Mouse (Mus musculus) heart, adult 8-10 months (tissue): ENCODE data around the gene Tssk6. TPM values are rescaled to one million over a fixed set of nuclear protein-coding genes. Genes with fewer than 3 reads are reported as not detected.

Source experiments
- DNase-seq: peaks from one replicate; pipeline ENCODE4 v3.0.0; 2022; ENCODE audit warnings: low spot score
- total RNA-seq, 4 experiments: library from RNA; stranded (reverse); gene quantifications; 2 replicates each; pipeline ENCODE4 v1.2.4; 2022

Gene Tssk6
- total RNA-seq = under 1 TPM in 1 of 4 experiments, not detected in 3; 0.19 TPM

DNA sequence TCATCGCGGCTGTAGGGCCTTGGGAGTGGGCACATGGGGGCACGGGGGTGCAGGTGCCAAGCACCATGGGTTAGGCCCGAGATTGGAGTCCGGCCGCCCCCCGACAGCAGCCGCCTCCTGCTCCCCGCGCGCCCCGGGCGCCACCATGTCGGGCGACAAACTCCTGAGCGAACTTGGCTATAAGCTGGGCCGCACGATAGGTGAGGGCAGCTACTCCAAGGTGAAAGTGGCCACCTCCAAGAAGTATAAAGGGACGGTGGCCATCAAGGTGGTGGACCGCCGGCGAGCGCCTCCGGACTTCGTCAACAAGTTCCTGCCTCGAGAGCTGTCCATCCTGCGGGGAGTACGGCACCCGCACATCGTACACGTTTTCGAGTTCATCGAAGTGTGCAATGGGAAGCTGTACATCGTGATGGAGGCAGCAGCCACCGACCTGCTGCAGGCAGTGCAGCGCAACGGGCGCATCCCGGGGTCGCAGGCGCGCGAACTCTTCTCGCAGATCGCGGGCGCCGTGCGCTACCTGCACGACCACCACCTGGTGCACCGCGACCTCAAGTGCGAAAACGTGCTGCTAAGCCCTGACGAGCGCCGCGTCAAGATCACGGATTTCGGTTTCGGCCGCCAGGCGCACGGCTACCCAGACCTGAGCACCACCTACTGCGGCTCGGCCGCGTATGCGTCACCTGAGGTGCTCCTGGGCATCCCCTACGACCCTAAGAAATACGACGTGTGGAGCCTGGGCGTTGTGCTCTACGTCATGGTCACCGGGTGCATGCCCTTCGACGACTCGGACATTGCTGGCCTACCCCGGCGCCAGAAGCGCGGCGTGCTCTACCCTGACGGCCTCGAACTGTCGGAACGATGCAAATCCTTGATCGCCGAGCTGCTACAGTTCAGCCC is at the start of gene Tssk6, which contains the start of the genes Ndufa13 and Yjefn3:
Gene Tssk6, plus strand, starts transcription at position 22 of the 900 bp plus-strand sequence.
Gene Ndufa13, minus strand, starts transcription at position 396 of the 900 bp plus-strand sequence.
Gene Yjefn3, minus strand, starts transcription at position 550 of the 900 bp plus-strand sequence.
- DNase-seq = peak; percentile 28

DNA sequence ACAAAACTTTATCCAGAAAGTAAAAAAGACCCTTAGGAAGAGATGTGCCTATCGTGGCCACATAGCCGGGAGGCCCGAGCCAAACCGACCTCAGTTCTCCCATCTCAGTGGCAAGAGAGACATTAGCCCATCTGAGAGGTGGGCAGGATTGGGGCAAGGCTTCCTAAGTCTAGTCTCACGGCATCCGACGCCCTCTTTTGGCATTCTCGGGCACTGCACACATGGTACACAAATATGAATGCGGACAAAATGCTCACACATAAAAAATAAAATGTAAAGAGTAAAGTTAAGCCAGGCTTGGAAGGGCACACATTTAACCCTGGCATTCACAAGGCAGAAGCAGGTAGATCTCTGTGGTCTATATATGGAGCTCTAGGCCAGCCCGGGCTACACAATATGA is 48.1 kb upstream of the Tssk6 start:
- DNase-seq = no peak

DNA sequence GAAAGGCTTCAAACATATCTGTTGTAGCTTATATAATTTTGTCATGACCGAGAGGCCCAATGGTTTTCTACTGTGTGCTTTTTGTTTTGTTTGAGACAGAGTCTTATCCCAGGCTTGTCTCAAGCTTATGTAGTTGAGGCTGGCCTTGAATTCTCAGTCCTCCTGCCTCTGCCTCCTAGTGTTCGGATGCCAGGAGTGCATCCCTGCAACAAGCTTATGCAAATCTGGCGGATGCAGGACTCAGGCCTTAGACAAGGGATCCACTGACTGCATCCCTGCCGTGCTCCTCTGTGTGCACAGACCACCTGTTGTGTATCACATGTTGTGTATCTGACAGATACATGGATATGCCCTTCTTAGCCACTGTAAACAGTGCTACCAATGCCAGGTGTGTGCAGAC is 41.2 kb upstream of the Tssk6 start:
- DNase-seq = no peak

DNA sequence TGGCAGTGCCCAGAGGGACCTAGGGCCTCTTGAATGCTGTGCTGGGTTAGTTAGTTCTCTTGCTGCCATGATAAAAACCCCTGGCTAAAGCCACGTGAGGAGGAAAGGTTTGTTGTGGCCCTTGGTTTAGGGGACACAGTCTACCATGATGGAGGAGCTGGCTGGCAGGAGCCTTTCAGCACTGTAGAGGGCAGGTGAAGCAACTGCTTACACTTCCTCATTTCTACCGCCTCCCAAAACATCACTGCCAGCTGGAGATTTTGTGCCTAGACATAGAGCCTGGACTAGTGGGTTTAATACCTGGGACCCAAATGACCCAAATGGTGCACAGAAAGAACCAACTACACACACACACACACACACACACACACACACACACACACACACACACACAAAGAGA is 40.7 kb upstream of the Tssk6 start:
- no peak for DNase-seq

DNA sequence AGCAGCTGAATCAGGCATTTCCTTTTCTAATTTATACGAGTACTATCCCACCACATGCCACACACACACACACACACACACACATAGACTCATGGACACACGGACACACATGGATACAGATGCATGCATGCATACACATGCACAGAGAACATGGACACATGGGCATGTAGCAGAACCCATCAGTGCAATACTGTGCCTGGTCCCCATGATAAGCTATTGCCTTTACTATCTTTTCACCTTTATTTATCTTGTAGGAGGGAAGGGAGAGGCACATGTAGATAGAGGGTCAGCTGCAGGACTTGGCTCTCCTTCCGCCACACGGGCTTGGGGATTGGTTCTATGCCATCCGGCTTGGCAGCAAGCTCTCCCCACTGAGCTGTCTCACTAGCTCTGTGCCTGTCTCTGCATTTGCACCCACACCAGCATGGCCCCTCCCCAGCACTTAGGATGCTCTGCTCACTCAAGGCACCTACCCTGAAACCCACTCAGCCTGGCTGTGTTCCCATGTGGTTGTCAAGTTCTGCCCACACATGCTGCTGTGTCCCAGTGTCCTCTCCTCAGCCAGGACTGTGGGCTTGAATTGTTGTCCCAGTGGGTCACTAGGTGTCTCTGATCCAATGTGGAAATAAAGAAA is 38.5 kb upstream of the Tssk6 start:
- no peak for DNase-seq

DNA sequence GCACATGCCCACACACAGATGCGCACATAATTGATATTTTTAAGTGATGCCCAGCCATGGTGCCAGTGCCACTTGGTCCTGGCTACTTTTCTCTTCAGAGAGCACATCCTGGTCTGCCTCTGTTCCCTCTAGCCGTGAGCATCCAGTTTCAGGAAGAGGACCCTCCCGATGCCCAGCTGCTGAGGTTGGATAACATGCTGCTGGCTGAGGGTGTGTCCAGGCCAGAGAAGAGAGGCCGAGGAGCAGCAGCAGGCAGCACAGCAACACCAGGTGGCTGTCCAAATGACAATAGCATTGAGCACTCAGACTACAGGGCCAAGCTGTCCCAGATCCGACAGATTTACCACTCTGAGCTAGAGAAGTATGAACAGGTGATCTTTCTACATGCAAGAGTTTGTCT is 37.8 kb upstream of the Tssk6 start:
- no peak for DNase-seq

DNA sequence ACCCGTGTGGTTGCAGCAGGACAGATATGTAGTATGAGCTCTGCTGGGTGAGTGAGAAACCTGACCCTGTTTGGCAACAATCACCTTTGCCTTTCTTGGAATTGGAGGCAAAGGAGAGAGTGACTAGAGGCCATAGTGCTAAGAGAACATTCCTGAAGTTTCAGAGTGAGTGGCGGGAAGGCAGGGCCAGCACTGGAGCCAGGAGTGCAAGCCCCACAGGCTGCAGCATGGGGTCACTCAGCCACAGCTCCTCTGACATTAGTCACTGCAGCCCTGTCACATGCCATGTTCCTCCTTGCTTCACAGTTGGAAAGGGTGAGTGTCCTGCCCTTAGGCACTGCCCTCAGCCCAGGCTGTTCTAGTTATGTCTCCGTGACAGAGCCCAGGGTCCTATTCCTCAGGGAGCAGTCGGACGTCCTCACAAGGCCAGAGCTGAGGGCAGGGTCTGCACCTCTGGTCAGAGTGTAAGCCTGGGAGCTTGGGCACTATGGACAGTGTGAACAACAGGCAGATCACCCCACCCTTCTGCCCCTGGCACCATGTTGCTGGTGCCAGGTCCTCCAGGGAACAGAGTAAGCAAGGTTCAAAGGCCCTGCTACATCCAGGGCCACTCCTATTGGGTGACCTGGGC is 34.2 kb upstream of the Tssk6 start:
- DNase-seq = no peak

DNA sequence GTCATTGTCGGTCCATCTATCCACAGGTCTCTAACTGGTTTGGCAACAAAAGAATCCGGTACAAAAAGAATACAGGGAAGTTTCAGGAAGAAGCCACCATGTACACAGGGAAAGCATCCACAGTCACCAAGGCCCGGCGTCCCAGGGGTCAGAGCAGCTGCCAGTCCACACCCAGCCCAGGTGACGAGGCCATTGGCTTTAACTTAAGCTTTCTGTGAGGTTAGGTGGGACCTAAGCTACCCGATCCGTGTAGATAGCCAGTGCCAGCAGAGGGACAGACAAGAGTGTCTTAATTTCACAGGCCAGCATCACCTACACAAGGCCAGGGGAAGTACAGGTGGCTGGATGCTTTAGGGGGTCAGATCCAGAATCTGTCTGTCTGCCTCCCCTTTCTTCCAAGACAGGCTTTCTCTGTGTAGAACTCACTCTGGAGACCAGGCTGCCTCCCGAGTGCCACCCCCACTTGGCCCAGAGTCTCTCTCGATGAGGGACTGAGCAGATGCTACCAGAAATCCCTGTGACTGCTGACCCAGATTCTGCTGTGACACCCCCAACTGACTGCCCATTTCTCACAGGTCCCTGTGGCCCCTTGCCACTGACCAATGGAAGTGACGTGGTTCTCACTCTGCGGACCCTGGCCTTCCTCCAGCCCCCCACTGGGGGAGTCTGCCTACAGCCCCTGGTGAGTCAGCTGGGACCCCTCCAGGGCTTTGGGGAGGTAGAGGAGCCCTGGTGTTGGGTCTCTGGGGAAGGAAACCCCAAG is 31.8 kb upstream of the Tssk6 start:
- DNase-seq = no peak

DNA sequence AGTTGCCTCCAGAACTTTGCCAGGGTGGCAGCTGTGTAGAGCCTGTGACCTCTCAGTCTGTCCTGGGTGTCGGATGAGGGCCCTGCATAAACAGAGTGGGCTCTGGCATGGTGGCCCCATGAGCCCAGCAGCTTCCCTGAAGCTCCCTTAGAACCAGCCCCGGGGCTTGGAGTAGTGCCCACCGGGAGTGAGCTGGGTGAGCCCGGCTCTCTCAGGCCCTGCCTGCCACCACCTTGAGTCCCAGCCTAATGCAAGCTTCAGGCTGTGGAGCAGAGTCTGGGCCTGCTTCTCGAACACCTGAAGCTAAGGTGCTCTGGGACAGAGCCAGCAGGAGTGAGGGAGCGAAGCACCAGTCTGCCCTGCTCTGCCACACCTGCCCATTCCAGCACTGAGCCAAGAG is 31.1 kb upstream of the Tssk6 start:
- DNase-seq = no peak

DNA sequence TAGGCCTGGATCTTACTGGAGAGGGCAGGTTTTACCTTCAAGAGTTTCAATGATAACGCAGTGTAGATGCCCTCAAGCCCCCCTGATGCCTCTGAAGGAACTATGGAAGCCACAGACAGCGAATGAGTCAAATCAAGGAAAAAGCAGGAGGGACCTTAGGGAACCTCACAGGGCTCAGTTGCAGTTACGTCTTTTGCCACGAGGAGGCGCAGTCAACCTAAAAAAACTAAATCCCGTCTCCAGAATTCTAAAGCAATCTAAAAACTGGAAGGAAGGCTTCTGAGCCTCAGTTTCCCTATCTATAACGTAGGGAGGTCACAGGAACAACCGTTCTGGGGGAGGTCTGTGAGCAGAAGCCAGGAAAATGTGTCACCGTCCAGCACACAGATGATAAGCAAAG is 27.8 kb upstream of the Tssk6 start:
- DNase-seq = peak; percentile 65

DNA sequence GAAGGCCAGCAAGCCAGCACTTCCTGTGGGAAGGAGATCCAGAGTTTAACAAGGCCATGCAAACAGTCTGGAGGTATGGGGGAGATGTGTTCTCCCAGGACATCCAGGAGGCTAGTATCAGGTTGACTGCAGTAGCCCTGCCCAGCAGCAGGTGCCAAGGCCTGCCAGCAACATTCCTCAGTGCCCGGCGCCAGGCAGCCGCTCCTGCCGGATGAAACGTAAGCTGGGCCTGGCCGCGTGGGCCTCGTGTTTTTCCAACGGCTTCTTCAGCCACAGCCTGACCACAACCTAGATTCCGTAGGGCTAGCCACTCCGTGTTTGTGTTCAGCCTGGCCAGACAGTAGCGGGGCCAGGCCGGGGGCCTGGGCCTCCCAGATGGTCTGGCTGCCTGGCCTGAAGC is 27.3 kb upstream of the Tssk6 start:
- DNase-seq = no peak

DNA sequence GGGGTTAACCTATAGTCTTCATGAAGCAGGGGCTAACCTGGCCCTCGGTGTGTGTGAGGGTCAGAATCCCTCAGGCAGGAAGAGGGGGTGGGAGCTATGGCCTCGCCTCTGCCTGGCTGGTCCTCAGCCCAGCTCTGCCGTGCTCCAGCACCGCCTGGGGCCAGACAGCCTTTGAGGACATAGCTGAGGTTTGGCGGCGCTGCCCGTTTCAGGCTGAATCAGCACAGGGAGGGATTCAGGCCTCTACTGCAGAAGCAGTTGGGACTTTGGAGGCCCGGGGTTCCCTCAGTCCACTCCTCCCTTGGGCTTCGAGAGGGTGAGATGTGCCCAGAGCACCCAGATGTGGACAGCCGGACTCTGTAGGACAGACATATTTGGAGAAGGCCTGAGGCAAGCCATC is 25.9 kb upstream of the Tssk6 start:
- DNase-seq = no peak

DNA sequence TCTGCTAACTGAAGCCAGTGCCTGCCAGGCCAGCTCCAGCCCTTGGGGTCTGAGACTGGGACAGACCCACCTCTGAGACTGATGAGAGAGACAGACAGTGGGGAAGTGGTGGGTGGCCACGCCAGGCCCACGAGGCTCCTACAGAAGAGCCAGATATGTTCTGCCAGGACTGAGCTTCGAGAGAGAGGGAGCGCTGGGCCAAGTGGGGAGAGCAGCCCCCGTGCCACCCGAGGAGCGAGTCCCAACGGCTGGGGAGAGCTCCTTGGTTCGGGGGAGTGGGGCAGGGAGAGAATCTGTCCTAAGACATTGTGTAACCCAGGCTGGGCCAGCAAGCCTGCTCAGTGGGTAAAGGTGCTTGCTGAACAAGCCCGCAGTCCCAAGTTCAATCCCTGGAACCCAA is 25.0 kb upstream of the Tssk6 start:
- DNase-seq = no peak

DNA sequence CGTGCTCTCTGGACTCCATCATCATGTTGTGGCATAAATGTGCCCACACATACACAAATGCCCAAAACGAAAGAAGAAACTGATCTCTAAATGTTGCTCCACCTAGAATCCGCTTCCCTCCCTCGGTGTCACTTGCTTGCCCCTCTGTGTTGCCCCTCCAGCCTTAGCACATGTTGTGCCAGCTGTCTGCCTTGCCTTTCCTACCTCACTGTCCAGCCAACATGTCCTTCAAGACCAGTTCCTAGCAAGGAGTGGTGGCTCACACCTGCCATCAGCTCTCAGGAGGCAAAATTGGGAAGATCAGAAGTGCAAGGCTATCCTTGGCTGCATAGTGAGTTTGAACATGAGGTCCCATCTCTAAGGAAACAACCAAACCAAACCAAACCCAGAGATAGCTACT is 24.6 kb upstream of the Tssk6 start:
- DNase-seq = no peak

DNA sequence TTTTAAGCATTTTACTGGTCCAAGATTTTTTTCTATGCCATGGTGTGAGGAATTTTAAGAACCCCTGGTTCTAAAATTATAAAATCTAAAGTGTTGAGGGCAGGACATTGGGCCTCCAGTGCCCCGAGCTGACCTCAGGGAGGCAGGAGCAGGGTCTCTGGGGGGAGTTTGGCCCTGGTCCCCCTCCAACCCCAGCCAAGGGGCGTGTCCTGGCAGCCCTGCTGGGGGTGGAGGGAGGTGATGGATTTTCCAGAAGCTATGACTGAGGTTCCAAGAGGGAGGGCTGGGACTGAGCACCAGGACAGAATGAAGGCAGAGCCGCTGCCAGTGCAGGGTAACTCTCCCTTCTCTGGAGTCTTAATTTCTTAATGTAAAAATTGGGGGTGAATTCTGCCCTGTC is 24.0 kb upstream of the Tssk6 start:
- no peak for DNase-seq

DNA sequence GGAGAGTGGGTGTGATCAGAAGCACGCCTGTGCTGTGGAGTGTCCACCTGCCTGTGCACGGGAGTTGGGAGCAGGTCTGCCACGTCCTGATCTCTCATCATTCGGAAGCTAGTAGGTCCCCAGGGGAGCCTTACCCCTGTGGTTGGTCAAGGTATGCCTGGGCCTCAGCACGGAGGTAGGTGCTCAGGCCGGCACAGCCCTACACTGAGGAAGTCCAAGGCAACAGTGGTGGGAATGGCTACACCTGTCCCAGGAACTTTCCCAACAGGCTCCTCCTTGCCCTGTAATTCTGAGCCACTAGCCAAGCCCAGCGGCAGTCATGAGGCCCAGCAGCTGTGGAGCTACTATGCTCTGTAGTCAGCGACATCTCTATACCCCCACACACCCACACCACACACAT is 22.3 kb upstream of the Tssk6 start:
- DNase-seq = no peak

DNA sequence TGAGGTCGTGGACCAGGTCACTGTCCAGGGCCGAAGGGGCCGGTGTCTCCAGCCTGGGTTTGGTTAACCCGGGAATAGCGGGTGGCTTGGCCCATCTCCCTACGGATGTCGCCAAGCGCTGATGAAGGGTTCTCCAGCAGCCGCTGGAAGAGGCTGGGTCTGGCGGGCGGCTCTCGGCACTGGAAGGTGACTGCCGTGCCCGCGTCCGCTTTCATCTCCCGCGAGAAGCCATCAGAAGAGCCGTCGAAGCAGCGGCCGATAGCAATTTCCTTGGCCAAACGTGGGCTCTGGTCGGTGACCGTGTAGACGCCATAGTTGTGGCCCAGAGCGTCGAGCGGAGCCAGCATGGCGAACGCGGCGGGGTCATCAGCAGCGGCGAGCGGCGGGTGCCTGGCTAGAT is 21.1 kb upstream of the Tssk6 start:
- DNase-seq = no peak

DNA sequence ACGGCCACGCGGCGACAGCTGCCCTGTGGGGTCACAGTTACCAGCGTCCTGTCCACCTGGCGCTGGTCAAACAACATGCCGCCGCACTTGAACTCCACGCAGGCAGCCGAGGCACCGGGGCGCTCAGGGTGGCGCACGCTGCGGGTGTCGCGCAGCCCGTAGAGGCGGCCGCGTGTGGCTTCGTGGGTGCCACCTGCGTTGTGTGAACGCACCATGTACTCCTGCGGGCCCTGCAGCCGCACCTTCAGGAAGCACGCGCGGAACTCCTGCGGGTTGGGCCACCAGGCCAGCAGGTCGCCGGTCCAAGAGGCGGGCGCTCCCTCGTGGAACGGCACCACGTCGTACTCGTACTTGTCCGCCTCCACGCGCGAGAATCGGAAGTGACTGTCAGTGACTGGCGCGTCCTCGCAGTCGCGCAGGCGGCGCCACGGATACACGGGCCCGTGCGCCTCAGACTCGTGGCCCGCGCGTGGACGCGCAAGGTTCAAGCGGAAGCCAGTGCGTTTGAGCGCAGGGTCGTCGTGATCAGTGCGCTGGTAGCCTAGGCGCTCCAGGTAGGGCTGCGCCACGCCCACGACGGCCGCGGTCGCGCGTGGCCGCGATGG is 20.6 kb upstream of the Tssk6 start:
- no peak for DNase-seq

DNA sequence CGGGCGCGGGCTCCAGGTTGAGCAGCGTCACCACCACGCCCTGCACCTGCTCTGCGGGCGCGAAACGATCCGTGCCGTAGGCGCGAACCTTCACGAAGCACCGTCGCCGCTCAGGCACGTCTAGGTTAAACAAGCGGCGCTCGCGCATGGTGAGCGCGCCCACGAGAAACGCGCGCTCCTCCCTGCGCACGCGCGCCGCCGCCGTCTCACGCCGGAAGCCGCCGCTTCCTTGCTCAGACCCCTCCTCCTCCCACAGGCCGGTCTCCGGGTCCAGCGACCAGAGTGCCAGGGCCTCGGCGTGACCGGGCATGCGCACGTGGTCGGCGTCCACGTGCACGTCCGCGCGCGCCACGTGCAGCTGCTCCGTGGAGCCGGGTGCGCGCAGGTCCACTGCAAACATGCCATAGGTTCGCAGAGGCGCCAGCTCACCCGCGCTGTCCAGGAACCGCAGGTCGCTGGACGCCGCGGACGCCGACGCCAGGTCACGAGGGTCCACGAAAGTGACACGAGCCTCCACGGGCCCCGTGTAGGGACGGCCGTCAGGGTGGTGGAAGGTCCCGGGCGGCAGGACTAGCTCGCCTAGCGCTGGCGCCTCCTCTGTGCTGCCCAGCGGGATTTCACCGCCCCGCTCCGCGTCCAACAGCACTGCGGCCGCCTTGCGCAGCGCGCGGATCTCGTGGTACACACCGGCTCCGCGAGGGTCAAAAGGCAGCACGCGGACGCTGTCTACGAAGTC is 19.8 kb upstream of the Tssk6 start:
- DNase-seq = no peak

DNA sequence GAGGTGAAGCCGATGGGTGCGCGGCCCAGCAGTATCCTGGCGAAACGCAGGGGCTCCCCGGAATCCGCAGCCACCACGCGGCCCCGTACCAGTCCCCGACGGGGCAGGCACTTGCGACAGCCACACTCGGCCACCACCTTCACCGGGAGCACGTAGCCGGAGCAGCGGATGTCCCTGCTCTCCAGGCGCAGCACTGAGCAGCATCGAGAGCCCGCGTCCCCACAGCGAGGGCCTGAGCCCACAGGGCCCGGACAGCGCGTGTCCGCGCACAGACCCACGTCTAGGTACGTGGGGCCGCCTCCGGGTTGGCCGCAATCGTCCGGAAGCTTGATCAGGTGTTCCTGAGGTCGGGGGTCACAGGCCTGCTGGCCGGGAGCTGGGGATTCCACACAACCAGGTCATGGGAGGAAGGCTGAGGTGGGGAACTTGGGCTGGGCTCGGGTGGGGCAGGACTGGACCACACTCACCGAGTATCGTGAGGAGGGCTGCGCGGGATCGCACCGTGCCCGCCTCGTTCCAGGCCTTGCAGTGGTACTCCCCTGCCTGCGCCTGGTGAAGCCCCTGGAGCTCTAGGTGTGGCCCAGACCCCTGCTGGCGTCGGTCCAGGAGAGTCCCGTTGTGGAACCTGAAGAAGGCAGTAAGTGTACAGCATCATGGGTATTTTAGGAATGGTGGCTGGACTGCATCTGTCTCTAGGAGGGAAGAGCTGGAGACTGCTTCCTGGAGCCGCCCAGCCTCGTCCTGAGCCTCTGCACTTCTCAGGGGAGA is 19.0 kb upstream of the Tssk6 start:
- no peak for DNase-seq
